Mouse (Mus musculus): ENCODE data around the gene Ttc38.

DNA sequence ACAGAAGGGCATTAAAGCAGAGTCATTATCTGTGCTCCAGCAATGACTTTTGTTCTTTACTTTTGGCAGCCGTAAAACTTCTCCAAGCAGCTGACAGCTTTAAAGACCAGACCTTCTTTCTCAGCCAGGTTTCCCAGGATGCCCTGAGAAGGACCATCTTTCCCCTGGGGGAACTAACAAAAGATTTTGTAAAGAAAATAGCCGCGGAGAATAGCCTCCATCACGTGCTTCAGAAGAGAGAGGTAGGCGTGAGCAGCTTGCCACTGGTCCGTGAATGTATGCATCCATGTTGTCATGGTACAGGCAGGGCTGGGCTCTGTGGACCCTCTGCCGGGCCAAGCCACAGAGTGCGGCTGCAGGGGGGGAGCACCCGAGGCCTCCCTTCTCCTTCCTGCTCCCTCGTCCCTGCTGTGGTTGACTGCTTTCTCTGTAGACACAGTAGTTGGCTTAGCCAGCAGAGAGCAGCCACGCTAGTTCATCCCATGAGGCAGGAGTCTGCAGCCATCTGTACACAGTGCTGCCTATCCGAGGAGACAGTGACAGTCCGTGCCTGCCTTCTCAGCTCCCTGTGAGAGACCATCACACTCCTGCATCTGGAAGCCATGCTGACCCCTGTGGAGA, 60.5 kb downstream of the Ttc38 start:
- TF ChIP-seq CTCF (IDR thresholded peaks at IDR 0.05; ENCODE audit: borderline replicate concordance, insufficient read depth, low read length) (no peak), POLR2A (IDR thresholded peaks at IDR 0.05; ENCODE audit: low read depth, low read length) (no peak)
